Mouse (Mus musculus): ENCODE data around the gene Pcyt2.

Gene Pcyt2

DNA sequence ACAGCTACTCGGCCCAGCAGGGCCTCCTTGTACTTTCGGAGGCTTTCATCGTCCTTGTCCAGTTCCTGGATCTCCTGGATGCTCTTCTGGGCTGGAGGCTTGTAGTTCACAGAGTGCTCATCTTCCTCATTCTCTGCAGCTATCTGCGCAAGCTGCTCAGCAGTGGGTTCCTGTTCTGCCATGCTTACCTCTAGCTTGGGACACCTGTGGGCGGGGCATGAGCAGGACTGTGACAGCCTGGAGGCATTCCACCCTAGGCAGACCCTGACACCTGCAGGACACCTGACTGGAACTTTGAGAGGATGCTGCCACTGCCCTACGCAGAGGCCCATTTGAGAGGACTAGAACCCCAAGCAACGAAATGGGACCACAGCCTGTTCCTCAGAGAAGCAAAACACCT lies 37.5 kb downstream of the Pcyt2 start:
- peak; percentile 20 to 25 for DNase-seq

DNA sequence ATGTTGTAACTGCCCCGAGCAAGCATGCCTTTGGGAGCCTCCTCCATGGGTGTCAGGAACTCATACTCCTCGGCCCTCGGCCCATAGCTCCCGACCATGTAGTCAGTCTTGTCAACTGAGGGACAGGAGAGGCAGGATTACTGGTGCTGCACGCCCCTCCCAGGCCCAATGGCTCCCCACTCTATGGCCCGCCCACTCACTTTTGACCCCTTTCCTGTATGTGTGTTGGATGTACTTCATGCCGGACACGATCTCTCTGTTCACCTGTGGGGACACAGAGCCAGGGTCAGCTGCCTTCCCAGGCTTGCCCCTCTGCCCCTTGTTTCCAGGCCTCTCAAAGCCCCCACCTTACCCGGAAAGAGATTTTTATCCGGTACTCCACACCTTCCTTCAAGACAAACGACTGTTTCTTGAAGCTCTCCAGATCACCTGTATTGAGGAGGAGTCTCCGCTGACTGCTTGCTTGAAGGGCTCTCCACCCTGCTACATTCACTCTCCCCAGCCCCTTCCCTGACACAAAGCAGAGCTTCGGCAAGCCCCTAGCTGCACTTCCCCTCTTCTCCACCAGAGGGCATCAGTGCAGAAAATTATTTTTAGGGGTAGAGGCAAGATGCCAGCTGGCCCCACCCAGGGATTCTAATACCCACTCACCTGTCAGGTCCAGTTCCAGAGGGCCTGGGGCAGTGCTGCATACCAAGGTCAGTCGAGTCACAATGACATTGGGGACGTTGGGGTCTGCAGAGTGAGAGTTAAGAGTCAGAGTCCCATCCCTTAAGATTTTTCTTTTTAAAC lies 38.2 kb downstream of the Pcyt2 start:
- peak; percentile 76 to 79 for DNase-seq

DNA sequence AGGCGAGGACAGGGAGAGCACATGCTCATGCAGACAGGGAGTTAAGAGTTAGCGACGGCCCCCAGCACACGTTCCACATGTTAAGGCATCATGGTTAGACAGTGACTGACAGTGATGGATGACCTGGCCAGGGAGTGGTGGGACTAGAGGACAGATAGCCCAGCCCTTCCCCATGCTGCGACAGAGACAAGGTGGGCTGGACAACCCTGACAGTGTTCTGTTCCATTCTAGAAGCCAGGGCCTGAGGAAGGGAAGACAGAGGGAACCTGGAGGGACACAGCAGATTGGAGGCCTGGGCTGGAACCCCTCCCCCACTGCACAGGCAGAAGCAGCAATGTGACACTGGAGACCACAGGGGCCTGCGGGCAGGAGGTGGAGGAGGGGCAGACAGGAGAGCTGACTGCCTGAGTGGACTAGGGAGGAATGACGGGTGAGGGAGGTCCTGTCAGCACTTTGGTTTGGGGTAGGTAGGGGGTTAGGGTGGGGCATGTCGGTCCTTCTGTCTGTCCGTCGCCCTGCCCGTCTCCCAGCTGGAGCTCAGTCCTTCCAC lies 39.0 kb downstream of the Pcyt2 start:
- DNase-seq: peak in 1 of 2 experiments; percentile 16

DNA sequence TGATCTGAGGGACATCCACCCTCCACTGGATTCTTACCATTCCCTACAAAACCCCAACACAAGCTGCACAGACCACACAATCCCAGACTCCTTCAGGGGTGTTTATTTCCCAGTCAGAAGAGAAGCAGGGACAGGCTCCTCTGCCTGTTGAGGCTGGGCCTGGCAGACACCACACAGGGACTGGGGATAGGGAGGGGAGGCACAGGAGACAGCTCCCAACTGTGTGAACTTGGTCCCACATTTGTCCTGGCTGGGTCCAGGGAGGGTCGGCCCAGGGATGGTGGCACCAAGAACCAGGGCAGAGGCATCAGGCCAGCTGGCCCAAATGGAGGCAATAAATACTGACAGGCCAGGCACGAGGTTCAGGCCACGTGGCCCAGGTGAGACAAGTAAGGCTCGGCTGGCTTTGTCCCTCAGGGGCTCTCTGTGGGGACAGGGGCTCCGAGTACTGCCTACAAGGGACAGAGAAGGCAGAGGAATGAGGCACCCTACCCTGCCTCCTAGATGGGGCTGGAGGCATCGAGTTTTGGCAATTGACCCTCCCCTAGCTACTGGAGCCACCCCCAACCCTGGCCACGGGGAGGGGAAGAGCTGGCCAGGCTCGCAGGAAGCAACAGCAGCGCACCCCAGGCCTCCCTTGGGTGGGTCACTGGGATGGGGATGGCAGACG lies 39.6 kb downstream of the Pcyt2 start:
- DNase-seq: peak in 1 of 2 experiments; percentile 10

DNA sequence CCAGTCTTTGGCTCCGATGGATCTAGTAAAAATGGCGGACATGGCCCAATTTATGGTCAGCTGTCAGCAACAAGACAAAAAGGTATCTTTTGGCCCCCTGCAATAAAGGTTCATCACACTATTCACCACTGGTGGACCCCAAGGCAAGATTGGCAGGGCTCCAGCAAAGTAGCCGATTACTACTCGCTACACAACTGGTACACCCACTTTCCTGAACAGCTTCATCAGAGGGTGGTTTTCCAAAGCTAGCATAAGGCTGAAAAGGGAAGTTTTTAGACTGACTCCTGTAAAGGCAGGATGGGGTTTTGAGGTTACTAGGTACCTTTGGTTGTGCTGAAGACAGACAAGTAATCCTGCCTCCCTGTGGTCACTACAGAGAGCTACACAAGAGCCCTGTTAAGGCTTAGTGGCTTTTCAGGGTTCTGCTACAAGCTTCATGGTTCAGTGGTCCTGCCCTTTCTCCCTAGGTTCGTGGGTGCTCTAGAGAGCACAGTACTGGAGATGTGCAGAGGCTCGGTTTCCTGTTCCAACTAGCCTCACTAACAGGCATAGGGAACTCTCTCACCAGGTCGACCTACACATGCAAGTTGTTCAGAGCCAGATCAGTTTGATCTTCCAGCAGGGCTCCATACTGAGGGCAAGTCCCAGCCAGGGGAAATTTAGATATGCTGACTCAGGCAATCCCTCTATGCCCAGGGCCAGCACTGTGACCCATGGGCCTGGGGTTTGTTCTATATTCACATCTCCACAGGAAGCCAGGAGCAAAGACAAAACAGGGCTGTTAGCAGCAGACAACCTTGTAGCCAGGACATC lies 40.3 kb downstream of the Pcyt2 start:
- DNase-seq: peak; percentile 12 to 28

DNA sequence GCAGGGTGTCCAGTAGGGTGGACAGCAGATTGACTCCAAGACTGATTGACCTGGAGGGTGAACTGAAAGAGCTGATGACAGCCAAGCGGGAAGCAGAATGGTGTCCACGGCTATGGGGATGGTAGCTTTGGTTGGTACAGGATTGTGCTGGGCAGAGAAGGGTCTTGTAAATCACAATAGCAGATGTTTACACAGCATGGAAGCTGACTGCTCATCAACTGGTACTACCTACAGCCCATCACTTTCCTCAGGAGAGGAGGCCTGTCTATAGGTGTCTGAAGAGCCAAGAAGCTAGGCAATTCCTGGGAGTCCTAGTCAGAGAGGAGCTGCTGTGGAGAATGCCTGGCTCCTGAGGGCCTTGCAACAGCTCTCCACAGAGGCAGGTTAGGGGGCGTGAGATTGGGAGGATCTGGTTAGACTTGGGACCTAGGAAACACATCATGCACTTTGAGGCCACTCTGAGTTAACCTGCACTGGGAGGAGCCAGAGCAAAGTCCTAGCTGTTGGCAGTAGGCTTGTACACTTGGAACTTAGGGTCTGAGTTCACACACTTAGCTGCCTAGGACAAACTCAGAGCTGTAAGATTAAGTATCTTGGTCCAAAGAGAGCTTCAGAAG lies 41.3 kb downstream of the Pcyt2 start:
- DNase-seq: no peak

DNA sequence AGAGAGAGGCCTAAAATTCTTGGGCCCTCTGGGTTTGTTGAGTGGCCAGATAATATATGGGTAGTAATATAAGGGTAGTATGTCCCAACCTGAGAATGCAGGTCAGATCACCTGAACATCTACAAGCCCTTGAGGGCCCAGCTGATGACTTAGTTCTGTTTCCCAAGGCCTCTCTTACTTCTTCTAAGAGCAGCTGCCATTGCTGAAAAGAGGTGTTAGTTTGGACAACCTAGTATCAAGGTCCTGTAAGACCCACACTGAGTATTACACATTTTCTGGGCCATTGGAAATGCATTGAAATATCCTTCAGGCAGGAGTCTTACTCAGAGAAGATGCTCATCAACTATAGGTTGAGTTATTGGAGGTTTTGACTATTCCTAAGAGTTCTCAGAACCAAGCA lies 41.8 kb downstream of the Pcyt2 start:
- DNase-seq: no peak

DNA sequence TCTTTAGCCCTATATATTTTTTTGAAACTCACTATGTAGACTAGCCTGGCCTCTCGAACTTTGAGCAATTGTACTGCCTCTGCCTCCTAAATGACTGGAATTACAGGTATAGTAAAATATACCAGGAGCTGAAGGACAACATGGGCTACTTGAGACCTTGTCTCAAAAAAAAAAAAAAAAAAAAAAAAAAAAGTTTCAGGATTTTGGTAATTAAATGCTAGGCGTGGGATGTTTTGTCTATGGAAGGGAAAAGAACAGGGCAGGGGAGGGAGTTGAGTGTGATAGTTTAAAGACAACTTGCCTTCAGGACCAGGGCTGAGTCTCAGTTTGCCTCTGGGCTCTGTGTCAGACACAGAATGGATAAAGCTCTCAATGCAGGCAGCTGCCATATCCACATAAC lies 42.7 kb downstream of the Pcyt2 start:
- DNase-seq: no peak

DNA sequence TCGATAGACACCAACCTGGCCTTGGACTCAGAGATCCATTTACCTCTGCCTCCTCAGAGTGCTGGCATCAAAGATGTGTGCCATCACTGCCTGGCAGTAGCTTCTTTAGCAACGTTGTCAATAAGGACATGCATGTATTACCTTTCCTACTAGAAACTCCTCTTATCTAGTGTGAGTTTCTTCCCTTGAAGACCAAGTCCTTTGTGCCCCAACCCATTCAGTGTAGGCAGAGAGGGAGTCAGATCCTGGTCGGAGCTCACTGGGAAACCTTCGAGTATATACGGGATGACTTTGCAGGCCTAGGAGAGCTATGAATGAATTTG lies 43.5 kb downstream of the Pcyt2 start:
- DNase-seq: no peak

DNA sequence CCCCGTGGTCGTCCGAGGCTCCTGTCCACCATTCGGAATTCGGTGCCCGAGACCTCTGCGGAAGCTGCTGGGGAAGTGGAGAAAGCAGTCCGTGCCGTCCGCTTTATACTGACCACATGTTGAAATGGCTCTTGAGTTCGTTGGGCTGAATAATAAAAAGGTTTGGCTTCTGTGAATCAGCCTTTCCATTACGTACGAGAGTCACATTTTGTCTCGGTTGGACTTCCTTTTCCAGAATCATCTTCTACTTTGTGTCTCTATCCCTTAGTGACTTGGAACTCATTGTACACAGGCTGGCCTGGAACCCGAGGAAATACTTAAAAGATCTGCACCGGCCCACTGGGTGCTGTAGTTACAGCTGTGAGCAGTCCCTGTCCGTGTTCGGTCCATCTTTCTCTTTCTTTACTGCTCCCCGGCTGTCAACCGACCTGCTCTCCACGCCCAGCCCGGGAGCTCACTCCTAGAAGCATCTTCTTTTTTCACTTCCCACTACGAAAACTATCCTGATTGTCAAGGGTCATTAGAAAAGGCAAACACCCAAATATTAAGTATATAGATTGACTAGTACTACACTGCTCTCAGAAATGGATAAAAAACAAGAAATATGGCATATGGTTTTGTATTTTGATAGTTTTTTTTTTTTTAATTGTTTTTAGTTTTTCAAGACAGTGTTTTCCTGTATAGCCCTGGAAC lies 44.0 kb downstream of the Pcyt2 start:
- no peak for DNase-seq

DNA sequence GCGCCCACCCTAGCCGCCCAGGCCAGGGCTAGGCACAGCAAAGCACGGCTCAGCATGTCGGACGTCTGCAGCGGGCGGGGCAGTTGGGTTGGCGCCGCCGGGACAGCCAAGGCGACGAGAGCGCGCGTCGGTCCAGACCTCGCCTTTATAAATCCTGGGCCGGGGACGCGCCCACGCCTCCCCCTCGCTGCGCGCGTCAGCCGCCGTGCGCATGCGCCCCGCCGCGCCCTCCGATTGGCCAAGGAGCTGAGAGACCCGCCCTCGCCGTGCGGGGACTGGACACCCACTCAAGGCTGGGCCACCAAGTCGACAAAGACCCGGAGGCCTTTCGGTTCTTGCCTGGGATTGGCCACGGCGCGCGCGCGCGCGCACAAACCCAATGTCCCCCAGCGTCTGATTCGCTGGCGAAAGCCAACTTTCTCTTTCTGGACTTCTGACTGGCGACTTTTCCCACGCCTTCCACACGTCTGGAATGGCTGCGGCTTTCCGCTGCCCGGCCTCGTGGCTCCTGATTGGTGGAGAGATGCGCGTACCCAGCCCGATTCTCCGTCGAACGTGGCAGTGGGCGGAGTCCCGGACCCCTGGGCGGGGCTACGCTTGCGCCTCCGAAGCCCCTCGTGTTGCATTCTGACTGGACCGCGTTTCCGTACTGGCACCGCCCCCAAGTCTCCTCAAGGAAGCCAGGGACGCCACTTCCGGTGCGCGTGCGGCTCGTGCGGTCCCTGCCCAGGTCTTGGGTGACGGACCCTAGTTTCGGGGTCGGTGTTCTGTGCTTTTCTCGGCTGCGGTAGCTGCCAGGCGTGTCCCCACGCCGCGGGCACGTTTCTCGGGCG lies 44.8 kb downstream of the Pcyt2 start, which contains the start of gene P4hb:
Gene P4hb (minus strand): TSS at position 502 of the 833 bp plus-strand sequence.
- DNase-seq: peak; percentile 99 to 100

DNA sequence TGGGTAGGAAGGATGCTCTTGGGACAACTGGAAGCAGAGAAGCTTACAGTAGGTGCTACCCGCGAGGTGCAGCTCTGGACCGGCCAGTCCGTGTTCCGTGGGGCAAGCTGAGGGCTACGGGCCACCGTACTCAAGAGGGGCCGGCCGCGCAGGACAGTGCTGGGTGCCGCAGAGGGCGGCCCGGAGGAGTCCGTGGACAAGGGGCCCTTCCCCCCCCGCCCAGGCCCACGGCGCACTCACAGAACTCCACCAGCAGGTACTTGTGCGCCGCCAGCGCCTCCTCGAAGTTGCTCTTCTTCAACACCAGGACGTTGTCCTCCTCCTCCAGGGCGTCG lies 45.4 kb downstream of the Pcyt2 start:
- DNase-seq: no peak

DNA sequence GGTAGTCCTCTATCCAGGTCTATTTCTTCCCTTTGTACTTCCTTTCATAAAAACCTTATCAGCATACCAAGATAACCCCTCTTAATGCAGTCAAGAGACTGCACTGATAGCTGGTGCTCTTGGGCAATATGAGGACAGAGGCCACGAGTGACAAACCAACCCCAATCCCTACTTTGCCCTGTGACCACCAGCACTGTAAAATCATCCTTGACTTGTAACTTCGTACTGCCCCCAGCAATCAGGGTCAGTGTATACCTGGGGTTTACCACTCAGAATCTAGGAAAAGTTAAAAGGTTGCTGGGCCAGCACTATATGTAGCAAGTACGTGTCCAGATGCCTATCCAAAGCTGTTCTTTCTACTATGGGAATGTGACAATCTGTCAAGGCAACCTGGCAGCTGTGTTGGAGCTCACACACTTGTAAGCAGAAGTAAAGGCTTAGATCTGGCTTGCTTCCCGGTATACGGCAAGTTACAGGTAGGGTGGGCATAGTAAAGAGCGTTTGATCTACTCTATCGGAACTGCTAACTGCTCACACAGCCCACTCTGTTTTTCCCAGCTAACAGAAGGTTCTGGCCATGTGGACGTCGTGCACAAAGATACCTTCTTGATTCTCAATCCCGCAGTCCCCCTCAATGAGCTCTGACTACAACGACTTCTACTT lies 45.9 kb downstream of the Pcyt2 start:
- no peak for DNase-seq

DNA sequence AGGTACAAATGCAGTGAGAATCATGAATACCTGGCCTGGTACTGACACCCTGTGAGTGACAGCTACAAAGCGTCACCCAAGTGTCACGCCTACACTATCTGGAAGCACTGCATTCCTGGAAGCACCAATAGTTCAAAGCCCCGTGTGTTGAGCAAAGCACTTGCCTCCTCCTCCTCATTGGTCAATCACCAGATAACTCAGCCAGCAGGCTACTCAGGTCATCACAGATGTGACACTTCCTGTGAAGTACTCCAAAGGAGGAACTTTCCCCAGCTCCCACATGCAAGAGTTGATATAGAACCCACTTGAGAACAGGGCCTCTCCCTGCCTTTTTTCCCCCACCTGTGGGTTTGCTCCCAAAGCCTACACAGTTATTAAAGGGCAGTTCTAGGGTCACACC lies 46.6 kb downstream of the Pcyt2 start:
- DNase-seq: no peak

DNA sequence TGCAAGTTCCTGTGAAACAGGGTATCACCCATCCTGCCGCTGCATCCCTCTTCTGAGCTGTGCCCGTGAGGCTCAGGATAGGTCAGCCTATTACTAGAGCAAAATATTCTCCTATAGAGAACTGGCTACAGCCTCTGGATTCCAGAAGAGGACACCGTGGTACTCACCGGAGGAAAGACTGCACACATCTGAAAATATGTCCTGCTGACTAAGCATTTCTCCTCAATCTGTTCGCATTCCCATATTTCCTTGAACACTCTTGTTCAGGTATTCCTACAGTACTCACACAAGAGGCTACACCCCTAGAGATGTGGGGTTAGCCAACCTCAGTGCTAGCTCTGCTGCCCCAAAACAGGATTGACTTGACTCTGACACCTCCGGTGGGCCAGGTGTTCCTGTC lies 49.4 kb downstream of the Pcyt2 start:
- DNase-seq: no peak

DNA sequence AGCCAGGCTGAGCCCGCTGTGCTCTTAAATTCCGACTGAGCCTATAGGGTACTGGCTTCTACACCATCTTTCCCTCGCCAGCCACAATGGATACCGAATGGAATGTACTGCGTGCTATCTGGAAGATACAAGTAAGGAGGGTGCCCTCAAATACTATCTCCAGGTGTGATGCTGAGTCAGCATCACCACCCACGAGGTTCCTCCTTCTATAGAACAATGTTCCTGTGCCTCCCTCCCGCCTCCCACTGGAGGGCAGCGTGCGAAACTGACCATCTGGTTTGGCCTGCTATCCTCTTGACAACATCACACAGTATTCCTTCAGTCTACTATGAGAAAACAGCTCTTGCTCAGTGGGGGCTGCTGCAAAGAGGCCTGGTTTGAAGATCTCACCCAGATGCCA lies 52.6 kb downstream of the Pcyt2 start:
- DNase-seq: no peak

DNA sequence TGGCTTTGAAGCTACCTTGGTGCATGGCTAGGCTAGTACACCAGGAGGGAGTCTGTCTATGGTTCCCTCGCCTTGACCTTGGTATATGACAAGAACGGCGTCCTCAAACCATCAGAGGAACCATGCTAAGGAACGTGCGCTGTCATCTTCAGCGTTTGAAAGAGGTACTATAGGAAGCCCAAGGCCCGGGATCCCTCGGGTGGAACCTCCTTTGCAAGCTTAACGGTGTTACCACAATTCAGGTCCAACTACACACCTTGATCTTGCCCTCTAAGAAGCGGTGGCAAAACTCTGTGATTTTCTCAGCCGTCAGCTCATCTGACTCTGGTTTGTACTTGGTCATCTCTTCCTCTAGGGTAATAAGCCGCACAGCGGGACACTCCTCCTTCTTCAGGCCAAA lies 54.8 kb downstream of the Pcyt2 start:
- no peak for DNase-seq

DNA sequence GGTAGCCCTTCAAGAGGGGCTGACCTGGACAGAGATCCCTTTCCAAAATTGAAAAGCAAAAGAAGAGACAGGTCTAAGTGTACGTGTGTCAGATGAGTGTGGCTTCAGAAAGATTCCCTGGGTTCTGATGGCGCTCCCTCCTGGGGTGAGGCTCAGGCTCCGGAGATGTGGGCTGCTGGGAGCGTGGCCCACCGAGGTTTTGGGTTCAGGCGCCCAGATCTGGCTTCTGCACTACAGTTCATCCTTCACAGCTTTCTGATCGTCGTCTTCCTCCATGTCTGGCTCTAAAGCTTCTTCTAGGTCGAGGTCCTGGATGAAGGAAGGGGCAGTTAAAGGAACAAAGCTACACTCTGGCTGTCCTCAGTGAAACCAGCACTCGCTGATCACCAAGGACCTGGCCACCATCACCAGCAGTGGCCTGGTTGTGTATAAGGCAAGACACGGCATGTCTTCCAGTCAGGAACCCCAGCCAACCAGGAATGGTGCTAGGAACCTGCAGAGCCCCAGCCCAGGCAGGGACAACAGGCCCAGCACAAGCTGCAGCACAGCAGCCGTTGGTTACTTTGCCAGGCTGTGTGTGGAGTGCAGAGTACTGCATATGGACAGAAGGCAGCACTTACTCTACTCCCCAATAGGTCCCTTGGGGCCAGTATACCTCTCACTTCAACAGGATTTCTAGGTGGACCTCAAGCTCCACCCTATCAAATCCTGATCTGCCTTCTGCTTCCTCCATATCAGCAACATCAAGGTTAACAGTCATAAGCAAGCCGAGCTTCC lies 56.6 kb downstream of the Pcyt2 start:
- DNase-seq: no peak

All from cerebellum, postnatal 36 days (tissue).